Mouse (Mus musculus): ENCODE results near the gene Phf7.

The Phf7 gene

DNA sequence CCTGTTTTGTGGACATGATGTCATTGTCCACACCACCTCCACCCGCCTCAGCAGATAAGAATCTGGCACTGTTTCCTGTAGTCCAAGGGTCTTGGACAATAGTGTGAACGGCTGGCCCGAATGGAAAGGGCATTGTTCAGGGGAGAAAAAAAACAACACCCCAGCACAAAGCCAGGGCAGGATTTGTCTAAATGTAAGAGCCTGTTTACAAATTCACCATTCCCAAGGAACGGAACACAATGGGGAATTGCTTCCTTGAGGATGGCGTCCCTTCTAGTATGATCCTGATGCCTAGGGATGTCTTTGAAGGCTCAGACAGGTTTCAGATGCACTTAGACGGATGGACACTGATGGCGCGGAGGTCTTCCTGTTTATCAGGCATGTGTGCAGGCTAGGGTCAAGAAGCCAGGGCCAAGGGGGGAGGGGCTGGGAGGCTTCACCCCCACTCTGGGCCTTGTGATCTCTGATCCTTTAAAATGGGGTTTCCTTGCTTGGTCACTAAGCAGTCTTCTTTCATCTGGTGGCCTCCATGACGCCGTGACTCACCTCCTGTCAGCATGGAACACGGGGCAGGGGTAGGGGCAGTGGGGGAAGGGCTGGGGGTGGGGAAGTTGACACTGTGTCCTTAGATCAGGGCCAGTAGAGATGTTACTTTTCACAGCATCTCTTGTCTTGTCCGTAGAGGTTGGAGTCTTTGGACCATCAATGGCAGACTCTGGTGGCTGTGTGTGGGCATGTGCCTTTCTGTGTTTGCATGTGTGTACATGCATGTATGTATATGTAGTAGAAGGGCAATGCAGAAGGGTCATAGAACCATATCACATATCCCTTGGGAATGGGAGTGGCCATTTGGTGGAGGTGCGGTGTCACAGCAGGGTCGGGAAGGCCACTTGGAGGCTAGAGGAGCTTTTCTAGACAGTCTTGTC, 17.8 kb downstream of the Phf7 start:
- peak; percentile 51 to 82 for DNase-seq (ENCODE audit: low spot score in 2 of 2)

DNA sequence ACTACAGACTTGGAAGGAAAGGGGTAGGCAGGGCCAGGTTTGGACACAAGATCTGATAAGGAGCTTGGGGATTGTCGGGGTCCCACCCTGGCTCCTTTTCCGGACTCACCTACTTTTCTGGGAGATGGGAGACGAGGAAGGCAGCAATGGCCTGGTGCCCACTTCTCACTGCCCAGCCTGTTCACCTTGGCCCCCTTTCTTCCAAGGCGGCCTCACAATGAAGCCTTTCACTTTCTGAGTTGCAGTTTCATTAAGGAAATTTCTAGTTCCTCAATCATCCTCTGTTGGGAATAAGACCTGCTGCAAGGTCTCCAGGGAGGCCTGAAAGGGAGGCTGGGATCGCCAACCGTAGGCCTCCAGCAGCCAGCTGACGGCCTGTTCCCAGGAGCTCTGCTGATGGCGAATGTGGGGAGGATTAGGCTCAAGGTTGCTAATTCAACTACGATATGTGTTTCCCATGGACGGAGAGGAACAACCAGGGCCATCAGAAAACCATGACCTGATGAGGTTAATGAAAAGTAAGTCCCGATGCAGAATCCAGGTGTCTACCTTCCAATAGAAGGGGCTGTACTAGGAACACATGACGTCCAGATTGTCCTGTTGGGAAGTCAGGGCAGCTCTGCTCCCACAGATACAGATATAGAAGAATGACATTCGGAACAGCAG, 18.6 kb downstream of the Phf7 start:
- DNase-seq (ENCODE audit: low spot score in 2 of 2): peak in 1 of 2 experiments; percentile 58

DNA sequence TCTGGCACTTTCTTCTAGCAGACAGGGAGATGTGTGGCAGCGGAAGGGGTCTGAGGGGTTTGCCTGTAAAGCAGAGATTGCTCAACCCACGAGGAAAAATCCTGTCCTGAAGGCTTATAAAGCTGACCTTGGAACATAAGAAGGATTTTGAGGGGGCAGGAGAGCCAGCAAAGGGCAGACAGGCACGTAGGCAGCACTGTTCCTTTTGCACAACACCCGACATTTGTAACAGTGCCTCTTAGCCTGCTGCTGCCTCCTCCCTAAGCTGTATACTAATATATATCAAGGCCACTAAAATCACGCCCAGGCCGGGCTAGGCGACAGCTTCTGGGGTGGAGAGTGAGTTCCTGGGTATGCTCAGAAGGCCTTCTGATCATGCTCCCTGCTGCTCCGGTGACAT, 20.7 kb downstream of the Phf7 start:
- no peak for DNase-seq (ENCODE audit: low spot score in 2 of 2)

DNA sequence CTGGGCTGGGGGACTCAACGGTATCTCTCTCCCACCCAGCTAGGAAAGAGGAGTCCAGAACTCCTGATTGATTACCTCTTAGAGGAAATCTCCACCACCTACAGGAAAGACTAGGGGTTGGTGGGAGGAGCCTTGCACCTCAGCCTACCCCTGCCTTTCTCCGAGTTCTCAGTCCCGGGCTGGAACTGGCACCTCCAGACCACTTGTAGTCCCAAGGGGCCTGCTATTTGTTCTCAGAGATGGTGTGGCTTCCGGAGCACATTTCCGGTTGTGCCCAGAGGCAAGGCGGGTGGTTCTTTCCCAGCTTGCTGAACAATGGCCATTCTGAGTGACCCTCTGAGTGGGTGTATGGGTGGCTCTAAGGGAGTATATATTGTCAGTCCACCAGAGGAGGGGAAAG, 22.9 kb downstream of the Phf7 start:
- peak in 1 of 2 experiments; percentile 60 for DNase-seq (ENCODE audit: low spot score in 2 of 2)

DNA sequence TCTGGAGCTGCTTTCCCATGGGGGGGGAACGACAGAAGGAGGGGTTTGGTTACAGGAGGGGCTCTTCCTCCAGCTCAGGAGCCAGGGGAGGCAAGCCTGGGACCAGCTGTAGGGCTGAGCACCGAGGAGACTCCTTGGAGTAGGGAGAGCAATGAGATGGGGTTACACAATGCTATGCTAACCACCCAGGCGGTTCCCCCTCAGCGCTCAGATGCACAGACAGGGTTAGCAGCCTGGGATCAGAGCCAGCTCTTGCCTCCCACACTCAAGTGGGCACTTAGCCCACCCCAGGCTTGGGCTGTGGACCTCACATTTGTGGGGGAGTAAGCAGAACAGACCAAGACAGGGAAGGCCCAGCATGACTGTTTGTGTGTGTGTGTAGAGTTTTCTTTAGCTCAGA, 24.1 kb downstream of the Phf7 start:
- DNase-seq (ENCODE audit: low spot score in 2 of 2): no peak

DNA sequence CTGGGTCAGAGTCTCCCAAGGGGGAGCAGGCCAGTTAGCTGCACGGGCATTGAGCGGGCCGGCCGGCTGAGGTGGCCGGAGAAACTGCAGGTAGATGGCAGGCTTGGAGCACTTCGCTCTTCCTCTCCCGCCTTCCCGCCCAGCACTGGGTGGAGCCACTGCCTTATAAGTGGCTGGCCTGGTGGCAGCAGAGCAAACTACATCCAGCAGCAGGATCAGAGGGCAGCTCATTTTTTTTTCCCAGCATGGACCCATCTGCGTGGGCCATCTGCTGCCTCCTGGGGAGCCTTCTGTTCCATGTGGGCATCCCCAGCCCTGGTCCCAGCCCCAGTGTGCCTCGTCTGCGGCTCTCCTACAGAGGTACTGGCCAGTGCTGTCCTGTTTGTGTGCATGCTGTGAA, 33.5 kb downstream of the Phf7 start, which contains the start of gene Sema3g:
Gene Sema3g (plus strand): TSS at position 195 of the 400 bp plus-strand sequence.
- peak in 1 of 2 experiments; percentile 41 for DNase-seq (ENCODE audit: low spot score in 2 of 2)

DNA sequence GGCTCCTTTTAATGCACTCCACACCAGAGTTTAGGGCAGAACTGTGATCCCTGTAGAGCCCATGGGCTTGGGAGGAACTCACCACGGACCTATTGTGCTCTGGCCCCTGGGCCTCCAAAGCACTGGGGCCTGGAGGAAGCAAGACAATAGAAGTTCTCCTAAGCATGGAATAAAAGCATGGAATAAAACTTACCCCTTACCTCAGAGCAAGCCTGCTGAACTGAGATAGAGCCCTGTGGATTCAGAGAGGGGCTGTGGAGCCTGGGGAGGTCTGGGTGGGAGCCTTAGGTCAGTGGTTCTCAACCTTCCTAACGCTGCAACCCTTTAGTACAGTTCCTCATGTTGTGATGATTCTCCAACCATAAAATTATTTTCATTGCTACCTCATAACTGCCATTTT, 34.3 kb downstream of the Phf7 start, which contains the start of gene Nisch:
Gene Nisch (minus strand): TSS at position 101 of the 400 bp plus-strand sequence.
- no peak for DNase-seq (ENCODE audit: low spot score in 2 of 2)

DNA sequence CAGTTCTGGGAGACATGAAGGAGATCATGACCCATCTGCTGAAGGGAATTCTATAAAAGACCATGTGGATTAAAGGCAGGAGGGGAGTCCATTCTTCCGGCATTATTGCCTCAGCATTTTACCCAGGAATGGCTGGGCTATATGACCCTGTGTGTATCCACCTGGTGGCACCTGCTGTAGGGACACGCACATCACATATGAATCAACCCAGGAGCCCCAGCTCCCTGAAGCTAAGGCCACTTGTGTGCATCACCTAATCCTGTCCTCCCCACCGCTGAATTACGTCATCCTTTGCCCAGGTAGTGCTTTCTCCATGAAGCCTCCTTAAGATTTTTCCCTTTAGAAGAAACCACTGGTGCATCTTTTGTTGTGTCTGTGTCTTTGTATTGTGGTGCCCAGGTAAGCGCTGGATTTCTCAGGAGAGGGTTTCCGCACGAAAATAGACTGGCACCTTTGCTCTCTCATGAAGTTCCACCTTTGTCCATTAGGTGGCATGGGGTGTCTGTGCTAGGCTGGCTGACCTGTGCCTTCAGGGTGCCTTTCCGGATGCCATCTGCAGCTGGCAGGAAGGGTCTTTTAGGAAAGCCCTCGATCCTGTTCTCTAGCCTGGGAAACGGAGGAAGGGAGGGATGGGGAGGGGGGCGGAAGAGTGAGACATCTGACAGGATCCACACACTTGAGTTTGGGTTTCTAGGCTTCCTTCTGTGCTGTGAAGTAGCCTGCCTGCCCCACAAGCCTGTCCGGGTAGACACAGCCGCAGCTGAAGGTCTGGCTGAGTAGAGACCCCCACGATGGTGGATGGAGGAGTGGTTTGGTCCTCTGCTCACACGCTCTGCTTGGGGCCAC, 35.7 kb downstream of the Phf7 start:
- DNase-seq (ENCODE audit: low spot score in 2 of 2): peak; percentile 51 to 64

DNA sequence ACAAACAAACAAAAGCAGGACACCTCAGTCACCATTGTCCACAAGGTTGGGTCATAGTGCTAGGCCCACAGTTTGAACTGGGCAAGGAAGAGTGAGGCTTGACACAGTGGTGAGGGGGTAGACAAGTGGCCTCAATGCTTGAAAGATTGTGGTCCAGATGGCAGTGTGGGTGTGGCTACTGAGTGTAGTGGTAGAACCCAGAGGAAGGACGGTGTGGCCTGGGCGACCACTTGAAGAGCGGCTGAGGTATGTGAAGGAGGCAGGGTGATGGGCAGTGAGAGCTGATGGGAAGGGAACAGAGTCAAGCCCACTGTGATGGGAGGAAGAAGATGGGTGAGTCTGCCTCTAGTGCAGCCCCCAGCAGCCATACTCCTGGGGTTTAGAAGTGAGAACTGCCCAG, 36.4 kb downstream of the Phf7 start:
- no peak for DNase-seq (ENCODE audit: low spot score in 2 of 2)

DNA sequence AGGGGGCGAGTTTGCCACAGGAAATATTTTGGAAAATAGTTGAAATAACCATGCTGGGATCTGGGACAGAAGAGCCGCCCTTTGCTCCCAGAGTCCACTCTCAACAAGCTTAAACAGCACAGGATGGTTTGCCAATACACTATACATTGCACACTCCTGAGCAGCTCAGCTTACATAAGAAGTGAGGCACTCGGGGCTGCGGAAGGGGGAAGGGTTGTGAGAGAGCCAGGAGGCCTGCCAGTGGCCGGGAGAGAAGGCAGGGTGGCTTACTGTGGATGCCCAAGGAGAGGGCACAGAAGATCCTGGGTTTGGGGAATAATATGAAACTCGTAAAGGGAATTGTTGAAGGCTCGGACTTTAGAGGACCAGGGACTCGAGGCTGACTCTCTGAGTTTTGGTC, 37.2 kb downstream of the Phf7 start:
- no peak for DNase-seq (ENCODE audit: low spot score in 2 of 2)

DNA sequence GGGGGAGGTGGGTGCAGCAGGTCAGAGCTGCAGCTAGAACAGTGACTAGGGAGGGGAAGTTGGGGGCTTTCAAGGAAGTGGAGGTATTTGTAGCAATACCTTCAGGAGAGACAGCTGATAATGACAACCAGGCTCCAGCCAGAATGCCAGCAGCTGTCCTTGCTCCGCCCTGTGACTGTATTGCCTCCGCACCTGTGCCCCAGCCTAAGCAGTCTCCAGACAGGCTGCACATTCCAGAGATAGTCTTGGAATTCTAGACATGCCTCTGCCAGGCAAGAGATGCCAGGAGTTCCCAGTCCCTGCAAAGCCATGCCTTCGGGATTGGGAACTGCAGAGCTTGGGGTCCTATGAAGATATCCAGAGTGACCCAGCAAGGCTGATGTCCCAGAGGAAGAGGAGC, 38.6 kb downstream of the Phf7 start:
- no peak for DNase-seq (ENCODE audit: low spot score in 2 of 2)

DNA sequence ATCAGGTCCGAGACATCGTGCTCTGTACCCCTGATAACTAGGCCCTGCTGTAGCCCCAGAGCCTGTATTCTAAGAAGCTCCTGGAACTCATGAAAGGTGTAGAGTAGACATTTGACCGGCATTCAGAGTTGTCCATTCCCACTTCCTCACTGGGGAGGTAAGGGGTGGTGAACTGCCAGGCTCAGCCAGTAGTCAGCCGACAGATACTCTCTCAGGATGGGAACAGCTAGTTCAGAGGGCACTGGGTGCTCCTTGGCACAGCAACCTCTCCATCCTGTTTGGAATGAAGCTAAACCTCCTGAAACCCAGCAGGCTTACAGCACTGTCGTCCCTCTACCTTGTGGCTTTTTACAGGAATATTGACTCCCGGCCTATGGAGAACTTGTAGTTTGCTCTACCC, 39.3 kb downstream of the Phf7 start:
- no peak for DNase-seq (ENCODE audit: low spot score in 2 of 2)

DNA sequence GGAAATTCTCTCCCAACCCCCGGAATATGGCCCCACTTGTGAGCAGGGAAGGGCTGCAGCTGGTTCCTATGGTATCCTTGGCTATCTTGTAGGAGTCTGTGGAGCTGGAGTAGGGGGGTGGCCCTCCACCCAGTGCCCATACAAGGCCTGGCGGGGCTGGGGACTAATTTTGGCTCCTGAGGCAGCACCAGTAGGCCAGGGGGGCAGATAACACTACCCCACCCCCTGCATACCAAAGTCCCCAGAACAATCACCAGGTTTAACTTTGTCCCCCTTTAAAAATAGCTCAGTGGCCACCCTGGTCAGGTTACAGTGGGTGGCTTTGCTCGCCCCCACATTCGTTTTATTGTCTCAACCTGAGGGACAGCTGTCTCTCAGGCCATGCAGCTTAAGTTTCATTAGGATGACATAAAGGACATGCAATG, 42.0 kb downstream of the Phf7 start:
- peak; percentile 78 for DNase-seq (ENCODE audit: low spot score in 2 of 2)

DNA sequence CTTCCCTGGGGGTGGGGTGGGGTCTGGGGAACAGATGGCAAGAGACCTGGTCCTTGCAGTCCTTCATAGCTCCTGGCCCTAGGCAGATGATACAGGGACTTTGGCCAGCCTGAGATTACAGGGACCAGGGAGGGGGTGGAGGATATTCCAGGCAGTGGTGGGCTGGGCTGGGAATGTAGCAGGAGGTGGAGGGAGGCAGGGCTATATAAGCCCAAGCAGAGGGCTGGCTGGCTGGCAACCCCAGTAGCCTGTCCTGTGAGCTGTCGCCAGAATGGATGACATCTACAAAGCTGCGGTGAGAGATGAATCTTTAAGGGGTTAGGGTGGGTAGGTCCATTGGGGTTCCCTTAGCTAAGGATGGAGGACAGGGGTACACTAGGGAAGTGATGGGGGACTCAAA, 43.0 kb downstream of the Phf7 start, which contains the start of gene Tnnc1:
Gene Tnnc1 (plus strand): TSS at position 229 of the 400 bp plus-strand sequence.
- DNase-seq (ENCODE audit: low spot score in 2 of 2): peak; percentile 62 to 68

DNA sequence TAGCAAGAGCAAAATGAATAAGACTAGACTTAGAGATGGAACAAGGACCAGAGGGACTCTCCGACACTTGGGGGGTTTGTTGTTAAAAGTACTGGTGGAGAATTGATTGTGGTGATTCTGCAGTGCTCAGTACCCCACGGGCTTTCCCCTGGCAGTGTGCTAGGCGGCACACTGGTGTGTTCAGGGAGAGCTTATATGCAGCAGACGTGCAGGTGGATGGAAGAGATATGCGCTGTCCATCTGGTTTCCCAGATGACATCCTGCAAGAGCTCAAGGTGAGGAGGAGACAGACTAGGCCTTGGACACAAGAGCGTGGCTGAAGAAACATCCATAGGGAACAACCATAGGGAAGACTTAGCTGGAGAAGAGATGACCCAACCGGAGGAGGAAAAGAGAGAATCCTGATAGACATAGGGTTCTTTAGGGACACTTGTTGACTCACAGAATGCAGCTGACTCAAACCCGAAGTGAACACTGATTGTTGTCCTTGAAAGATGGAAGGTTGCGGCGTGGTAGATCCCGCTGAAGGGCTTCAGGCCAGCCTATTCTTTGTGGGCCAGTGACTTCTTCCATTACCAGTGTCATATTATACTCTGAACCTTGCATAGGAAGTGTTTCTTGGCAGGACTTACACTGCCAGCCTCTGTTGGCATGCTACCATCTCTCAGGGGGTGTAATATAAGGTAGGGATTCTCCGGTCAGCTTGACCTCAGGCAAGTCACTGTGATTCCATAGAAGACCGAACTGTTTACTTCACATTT, 43.9 kb downstream of the Phf7 start:
- DNase-seq (ENCODE audit: low spot score in 2 of 2): peak; percentile 42 to 51

DNA sequence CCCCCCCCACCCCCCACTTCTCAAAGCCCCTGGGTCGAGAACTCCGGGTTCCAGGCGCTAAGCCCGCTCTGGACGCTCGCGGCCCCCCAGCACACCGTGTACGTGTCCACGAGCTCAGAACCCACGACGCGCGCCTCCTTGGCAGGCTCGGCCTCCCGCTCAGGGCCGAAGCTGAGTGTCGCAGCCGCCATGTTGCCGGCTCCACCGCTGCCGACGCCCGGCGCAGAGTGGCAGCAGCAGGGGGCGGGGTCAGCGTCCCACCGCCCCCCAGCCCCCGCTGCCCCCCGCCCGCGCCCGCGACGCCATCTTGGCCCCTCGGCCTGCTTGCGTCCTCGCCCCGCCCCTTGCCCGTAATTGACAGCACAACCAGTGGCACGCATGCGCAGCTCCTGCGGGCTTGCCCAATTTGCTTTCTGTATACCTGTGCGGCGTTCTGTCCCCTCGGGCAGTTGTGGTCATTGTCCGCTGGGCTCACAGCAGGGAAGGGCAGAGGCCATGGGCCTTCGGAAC, 44.6 kb downstream of the Phf7 start:
- peak; percentile 92 to 95 for DNase-seq (ENCODE audit: low spot score in 2 of 2)

DNA sequence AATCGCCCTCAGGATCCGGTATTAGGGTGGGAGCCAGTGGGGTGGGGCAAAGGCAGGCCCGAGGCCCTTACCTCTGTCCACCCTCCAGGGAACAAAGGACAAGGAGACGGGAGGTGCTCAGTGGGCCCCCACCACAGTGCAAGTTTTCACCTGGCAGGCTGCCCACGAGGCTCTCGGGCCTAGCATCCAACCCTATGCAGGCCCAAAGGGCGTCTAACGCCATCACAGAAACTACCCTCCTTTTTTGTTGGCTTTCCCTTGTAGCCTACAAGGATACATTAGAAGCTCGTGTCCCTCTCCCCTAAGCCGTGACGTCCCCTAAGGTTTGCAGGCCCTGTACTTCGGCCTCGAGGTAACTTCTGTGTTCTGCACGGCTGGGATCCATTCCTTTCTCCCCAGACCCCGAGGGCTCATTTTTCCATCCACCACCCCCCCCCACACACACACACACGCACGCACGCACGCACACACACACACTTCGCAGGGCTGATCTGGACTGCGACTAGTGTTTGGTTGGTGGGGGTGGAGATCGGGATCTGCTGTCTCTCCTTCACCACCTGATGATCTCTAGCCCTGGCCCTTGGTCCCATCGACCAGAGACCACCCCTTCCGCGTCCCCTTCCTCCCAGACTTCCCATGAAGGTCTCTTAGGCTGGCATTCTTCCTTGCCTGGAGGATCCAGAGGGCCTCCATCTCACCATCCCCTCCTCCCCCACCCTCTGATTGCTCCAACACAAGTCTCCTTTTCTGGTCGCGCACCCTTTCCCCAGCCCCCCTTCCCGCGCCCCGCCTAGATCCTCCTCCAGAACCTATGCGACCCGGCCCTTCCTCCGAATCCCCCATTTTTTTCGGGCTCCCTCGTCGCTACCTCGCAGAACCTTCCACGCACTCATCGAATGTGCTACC, 45.3 kb downstream of the Phf7 start:
- DNase-seq (ENCODE audit: low spot score in 2 of 2): peak; percentile 58 to 59

DNA sequence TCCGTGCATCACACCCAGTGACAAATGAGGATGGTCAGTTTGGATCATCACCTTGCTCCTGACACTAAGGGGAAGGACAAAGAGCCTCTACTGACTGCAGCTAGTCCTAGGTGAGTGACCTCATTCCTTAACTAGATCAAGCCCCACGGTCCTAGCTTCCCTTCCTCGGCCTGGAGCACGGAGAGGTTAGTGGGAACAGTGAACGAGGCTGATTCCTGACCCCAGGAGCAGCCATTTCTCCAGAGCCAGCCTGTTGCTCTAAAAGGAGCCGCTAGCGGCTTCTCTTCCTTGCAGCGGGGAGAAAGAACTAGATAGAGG, 45.9 kb downstream of the Phf7 start:
- no peak for DNase-seq (ENCODE audit: low spot score in 2 of 2)

DNA sequence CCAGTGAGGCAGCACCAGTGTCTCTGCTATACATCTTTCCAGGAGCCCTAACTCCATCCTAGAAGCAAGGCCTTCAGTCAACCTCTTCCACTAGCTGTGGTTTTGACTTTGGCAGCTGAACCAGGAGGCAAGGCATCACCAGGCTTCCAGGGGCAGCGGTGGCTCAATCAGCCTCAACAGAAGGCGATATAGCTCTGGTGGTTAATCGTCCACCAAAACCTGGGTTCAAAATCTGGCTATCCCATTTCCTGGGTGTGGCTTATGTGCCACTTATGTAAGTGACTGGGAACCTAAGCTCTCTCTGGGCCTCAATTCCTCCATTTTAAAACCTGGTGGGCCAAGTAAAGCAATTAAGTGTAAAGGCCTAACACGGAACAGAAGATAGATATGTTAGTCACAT, 46.3 kb downstream of the Phf7 start:
- DNase-seq (ENCODE audit: low spot score in 2 of 2): no peak

DNA sequence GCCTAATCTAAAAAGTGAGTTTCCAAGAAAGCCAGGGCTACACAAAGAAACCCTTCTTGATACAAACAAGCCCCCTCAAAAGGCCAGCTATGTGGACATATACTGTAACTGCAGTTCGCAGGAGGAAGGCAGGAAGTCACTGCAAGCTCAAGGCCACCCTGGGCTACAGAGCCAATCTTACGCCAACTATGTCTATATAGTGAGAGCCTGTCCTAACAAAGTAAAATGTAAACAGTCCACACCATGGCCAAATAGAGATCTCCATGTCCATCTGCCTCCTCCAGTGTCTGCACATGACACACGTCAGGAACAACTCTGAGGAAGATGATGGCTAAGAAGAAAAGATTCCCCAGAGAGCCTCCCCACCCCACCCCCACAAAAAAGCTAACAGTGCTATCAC, 51.1 kb downstream of the Phf7 start:
- DNase-seq (ENCODE audit: low spot score in 2 of 2): no peak

Data from heart, adult 9 months (tissue).